Mouse (Mus musculus) erythroblast, embryonic 14.5 days (primary cell): Measurements from ENCODE around the gene Tex13b.

ENCODE experiments used
- GATA1 ChIP-seq: IDR thresholded peaks from 2 replicates; pipeline ENCODE4 v1.6.1; 2012; ENCODE audit warnings: low read length, inconsistent platforms, mixed read lengths
- TAL1 ChIP-seq: IDR thresholded peaks from 3 replicates; pipeline ENCODE4 v1.6.1; 2012; ENCODE audit warnings: low read length, inconsistent platforms, mixed read lengths

DNA sequence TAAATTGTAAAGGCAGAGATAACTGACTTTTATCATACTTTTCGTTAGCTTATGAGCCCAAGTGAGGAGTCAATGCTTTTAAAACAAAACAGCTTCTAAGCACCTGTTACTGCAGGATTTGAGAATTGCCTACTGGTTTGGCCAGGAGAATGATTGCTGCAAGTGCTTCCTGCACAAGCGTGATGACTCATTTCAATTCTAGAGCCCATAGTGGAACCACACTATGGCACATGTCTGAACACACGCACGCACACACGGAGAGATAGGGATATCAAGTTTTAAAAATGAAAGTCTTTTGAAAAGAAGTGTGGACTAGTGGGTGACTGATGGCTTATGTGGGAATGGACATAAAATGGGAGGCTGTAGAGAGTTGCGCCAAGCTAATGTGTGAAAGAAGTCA is 49.5 kb upstream of the Tex13b start:
- no peak for TF ChIP-seq GATA1
- no peak for TF ChIP-seq TAL1
